Mouse (Mus musculus) CH12.LX (cell line): ENCODE results near the gene Rras. TPM values are rescaled to one million over a fixed set of nuclear protein-coding genes. Genes with fewer than 3 reads are reported as not detected.

Experiments
- DNase-seq: peaks from one replicate; pipeline ENCODE4 v3.0.0-alpha.2; 2013; ENCODE audit errors: extremely low read depth
- H3K27ac ChIP-seq: 2 replicates; pipeline ENCODE4 v1.5.1; 2012; ENCODE audit warnings: low read depth, mild to moderate bottlenecking, control low read depth, moderate library complexity; ENCODE audit not compliant: insufficient read depth
- H3K27me3 ChIP-seq: replicated peaks from 2 replicates; pipeline ENCODE3; 2012; ENCODE audit warnings: inconsistent platforms
- H3K36me3 ChIP-seq, 2 experiments: replicated peaks in 1 of 2; 2 replicates each; pipeline versions ENCODE3 to v1.6.1; 2012; ENCODE audit warnings: inconsistent platforms in 1 of 2, low read length in 1 of 2, mild to moderate bottlenecking in 1 of 2, mixed read lengths in 1 of 2, moderate library complexity in 1 of 2; ENCODE audit not compliant: control insufficient read depth in 1 of 2, insufficient read depth in 1 of 2
- H3K4me1 ChIP-seq, 2 experiments: 2 replicates each; pipeline ENCODE4 v1.6.1; 2012; ENCODE audit warnings: inconsistent platforms in 1 of 2, moderate library complexity in 1 of 2; ENCODE audit not compliant: insufficient read depth in 2 of 2, control insufficient read depth in 1 of 2
- H3K4me2 ChIP-seq: 2 replicates; pipeline ENCODE4 v1.6.1; 2012; ENCODE audit warnings: low read depth, mild to moderate bottlenecking, control low read depth; ENCODE audit not compliant: poor library complexity, insufficient read depth, severe bottlenecking
- H3K4me3 ChIP-seq, 3 experiments: fragments of 150-350 bp in 1 of 3; sonication (generic) in 1 of 3; replicated peaks in 1 of 3; 2 replicates each; pipeline versions ENCODE3 to v1.5.1; 2011 to 2012; ENCODE audit warnings: low read depth in 2 of 3, low read length in 2 of 3, mild to moderate bottlenecking in 2 of 3, moderate library complexity in 2 of 3, control low read depth in 1 of 3, improper control_type of control experiment in 1 of 3, inconsistent platforms in 1 of 3, mixed read lengths in 1 of 3; ENCODE audit not compliant: poor library complexity in 1 of 3
- H3K79me2 ChIP-seq: replicated peaks from 2 replicates; pipeline ENCODE4 v1.6.1; 2012; ENCODE audit warnings: mild to moderate bottlenecking, moderate library complexity; ENCODE audit not compliant: control insufficient read depth, poor library complexity, insufficient read depth, severe bottlenecking; ENCODE audit errors: extremely low read depth
- H3K9ac ChIP-seq: 2 replicates; pipeline ENCODE4 v1.6.1; 2012; ENCODE audit warnings: low read depth, mild to moderate bottlenecking, control low read depth, moderate library complexity; ENCODE audit not compliant: insufficient read depth
- H3K9me3 ChIP-seq: replicated peaks from 2 replicates; pipeline ENCODE3; 2012; ENCODE audit warnings: low read length, inconsistent platforms, mixed read lengths
- BHLHE40 ChIP-seq: IDR thresholded peaks from 2 replicates; pipeline ENCODE4 v1.6.1; 2011; ENCODE audit warnings: mild to moderate bottlenecking, low read depth, low read length, improper control_type of control experiment
- CHD1 ChIP-seq: IDR thresholded peaks from 2 replicates; pipeline ENCODE4 v1.6.1; 2012; ENCODE audit warnings: low read depth, low read length, improper control_type of control experiment, inconsistent platforms
- CTCF ChIP-seq, 2 experiments: IDR thresholded peaks in 1 of 2; conservative IDR thresholded peaks in 1 of 2; 2 replicates each; pipeline ENCODE4 v1.5.1; 2011 to 2012; ENCODE audit warnings: low read depth in 2 of 2, low read length in 2 of 2, improper control_type of control experiment in 1 of 2, inconsistent platforms in 1 of 2, mild to moderate bottlenecking in 1 of 2, moderate library complexity in 1 of 2
- ELF1 ChIP-seq: IDR thresholded peaks from 2 replicates; pipeline ENCODE4 v1.6.1; 2014; ENCODE audit warnings: low read depth, mild to moderate bottlenecking, inconsistent platforms, low read length, improper control_type of control experiment
- EP300 ChIP-seq: IDR thresholded peaks from 2 replicates; pipeline ENCODE4 v1.6.1; 2011; ENCODE audit warnings: low read length, improper control_type of control experiment
- HCFC1 ChIP-seq: IDR thresholded peaks from 2 replicates; pipeline ENCODE4 v1.6.1; 2012; ENCODE audit warnings: low read depth, mild to moderate bottlenecking, inconsistent platforms, low read length, improper control_type of control experiment
- IRF4 ChIP-seq: IDR thresholded peaks from 2 replicates; pipeline ENCODE4 v1.6.1; 2014; ENCODE audit warnings: low read depth, mild to moderate bottlenecking, inconsistent platforms, low read length, improper control_type of control experiment
- JUN ChIP-seq: IDR thresholded peaks from 2 replicates; pipeline ENCODE4 v1.6.1; 2011; ENCODE audit warnings: low read depth, mild to moderate bottlenecking, low read length, improper control_type of control experiment, moderate library complexity; ENCODE audit not compliant: insufficient read depth
- JUND ChIP-seq: conservative IDR thresholded peaks from 2 replicates; pipeline ENCODE4 v1.6.1; 2011; ENCODE audit warnings: low read depth, low read length, improper control_type of control experiment
- KAT2A ChIP-seq: IDR thresholded peaks from 2 replicates; pipeline ENCODE4 v1.6.1; 2012; ENCODE audit warnings: low read length, improper control_type of control experiment, inconsistent platforms; ENCODE audit not compliant: insufficient replicate concordance
- MAX ChIP-seq: IDR thresholded peaks from 2 replicates; pipeline ENCODE4 v1.6.1; 2011; ENCODE audit warnings: low read length, improper control_type of control experiment
- MAZ ChIP-seq: IDR thresholded peaks from 2 replicates; pipeline ENCODE4 v1.6.1; 2012; ENCODE audit warnings: low read depth, mild to moderate bottlenecking, inconsistent platforms, low read length, improper control_type of control experiment, moderate library complexity
- MEF2A ChIP-seq: IDR thresholded peaks from 2 replicates; pipeline ENCODE4 v1.6.1; 2014; ENCODE audit warnings: low read depth, mild to moderate bottlenecking, inconsistent platforms, low read length, improper control_type of control experiment, borderline replicate concordance
- MXI1 ChIP-seq: IDR thresholded peaks from 2 replicates; pipeline ENCODE4 v1.6.1; 2011; ENCODE audit warnings: mild to moderate bottlenecking, low read depth, low read length, improper control_type of control experiment
- MYC ChIP-seq: IDR thresholded peaks from 2 replicates; pipeline ENCODE4 v1.6.1; 2011; ENCODE audit warnings: low read depth, mild to moderate bottlenecking, improper control_type of control experiment, low read length
- NELFE ChIP-seq: IDR thresholded peaks from 2 replicates; pipeline ENCODE4 v1.6.1; 2011; ENCODE audit warnings: low read depth, low read length, improper control_type of control experiment
- NRF1 ChIP-seq: IDR thresholded peaks from 2 replicates; pipeline ENCODE4 v1.6.1; 2014; ENCODE audit warnings: low read depth, mild to moderate bottlenecking, inconsistent platforms, low read length, improper control_type of control experiment, moderate library complexity
- PAX5 ChIP-seq: IDR thresholded peaks from 2 replicates; pipeline ENCODE4 v1.6.1; 2012; ENCODE audit warnings: low read length, inconsistent platforms, mixed read lengths
- POLR2AphosphoS2 ChIP-seq: IDR thresholded peaks from 2 replicates; pipeline ENCODE4 v1.6.1; 2011; ENCODE audit warnings: low read depth, low read length, improper control_type of control experiment
- RAD21 ChIP-seq: IDR thresholded peaks from 2 replicates; pipeline ENCODE4 v1.6.1; 2011; ENCODE audit warnings: low read depth, mild to moderate bottlenecking, low read length, improper control_type of control experiment, moderate library complexity
- SIN3A ChIP-seq: IDR thresholded peaks from 2 replicates; pipeline ENCODE4 v1.6.1; 2012; ENCODE audit warnings: low read length, improper control_type of control experiment, inconsistent platforms
- SMC3 ChIP-seq: IDR thresholded peaks from 2 replicates; pipeline ENCODE4 v1.6.1; 2011; ENCODE audit warnings: low read depth, low read length, improper control_type of control experiment
- TBP ChIP-seq: conservative IDR thresholded peaks from 2 replicates; pipeline ENCODE4 v1.6.1; 2011; ENCODE audit warnings: low read depth, low read length, improper control_type of control experiment
- TCF12 ChIP-seq: IDR thresholded peaks from 2 replicates; pipeline ENCODE4 v1.6.1; 2014; ENCODE audit warnings: low read depth, mild to moderate bottlenecking, inconsistent platforms, low read length, improper control_type of control experiment
- UBTF ChIP-seq: IDR thresholded peaks from 2 replicates; pipeline ENCODE4 v1.6.1; 2012; ENCODE audit warnings: low read depth, mild to moderate bottlenecking, inconsistent platforms, low read length, improper control_type of control experiment, moderate library complexity
- USF1 ChIP-seq: IDR thresholded peaks from 2 replicates; pipeline ENCODE4 v1.6.1; 2014; ENCODE audit warnings: low read depth, mild to moderate bottlenecking, inconsistent platforms, low read length, improper control_type of control experiment
- ZKSCAN1 ChIP-seq: IDR thresholded peaks from 2 replicates; pipeline ENCODE4 v1.6.1; 2012; ENCODE audit warnings: low read depth, inconsistent platforms, low read length, improper control_type of control experiment, borderline replicate concordance
- ZMIZ1 ChIP-seq: IDR thresholded peaks from 2 replicates; pipeline ENCODE4 v1.6.1; 2012; ENCODE audit warnings: low read depth, mild to moderate bottlenecking, inconsistent platforms, low read length, improper control_type of control experiment
- dilution Hi-C: fragments of 300-500 bp; cut with MboI; formaldehyde crosslinking; loops from 2 replicates; pipeline ENCODE4 v1.14.3; 2020; ENCODE audit warnings: low sequenced_read_pairs; ENCODE audit not compliant: extremely low pct_unique_long_range_greater_than_20kb, extremely low pct_ligation_motif_present
- in situ Hi-C: fragments of 300-500 bp; cut with MboI; formaldehyde crosslinking; loops from 3 replicates; pipeline ENCODE4 v1.14.3; 2019; ENCODE audit warnings: low sequenced_read_pairs, low pct_ligation_motif_present, low pct_unique_long_range_greater_than_20kb, mixed read lengths
- polyA plus RNA-seq: library from polyadenylated mRNA; unstranded; fragments of >175 nt; gene quantifications from 2 replicates; pipeline ENCODE4 v1.2.1, GENCODE M21; 2012; ENCODE audit warnings: low read depth; ENCODE audit not compliant: insufficient read length
- total RNA-seq, 2 experiments: library from RNA; depleted of rRNA; stranded (reverse); fragments of 300-350 nt in 1 of 2; fragments of >200 nt in 1 of 2; gene quantifications; 2 replicates each; pipeline ENCODE4 v1.2.3; 2012 to 2014

Rras gene
- total and polyA plus RNA-seq, 3 experiments: 7.2 to 19.8 (median 10.6) TPM

GRCm38 (mm10) chr7:45012011-45012410 lies 5.8 kb upstream of the Rras start:
- dilution Hi-C loops: no loop called here
- Histone ChIP-seq H3K9me3 (no peaks in the 10 kb centered on the region), H3K36me3 (peaks cover 62 to 69% of the 10 kb centered on the region in 2 experiments), H3K4me3 (no peak overlapping the region), H3K27me3 (no peaks in the 10 kb centered on the region), H3K4me1 (peaks cover 0 to 18% of the 10 kb centered on the region in 2 experiments; a peak in 2 of 4 replicates), H3K9ac (no peak overlapping the region), H3K4me2 (no peak overlapping the region), H3K79me2 (peaks cover 18% of the 10 kb centered on the region), H3K27ac (no peak overlapping the region)
- DNase-seq: no peak
- in situ Hi-C loops: no loop called here
- TF ChIP-seq ELF1 (no peak), NRF1 (no peak), SIN3A (no peak), IRF4 (no peak), MAZ (no peak), ZMIZ1 (no peak), HCFC1 (no peak), MEF2A (no peak), EP300 (no peak), USF1 (no peak), RAD21 (no peak), JUN (no peak), MAX (no peak), CHD1 (no peak), ZKSCAN1 (no peak), NELFE (no peak), CTCF (conservative IDR thresholded peaks at IDR 0.05 in 1 of 2, IDR thresholded peaks at IDR 0.05 in 1 of 2; ENCODE audit: low read depth in 2 of 2, low read length in 2 of 2) (no peak), SMC3 (no peak)

GRCm38 (mm10) chr7:45012824-45013223 lies 4.9 kb upstream of the Rras start:
- no peak overlapping the region for H3K9ac ChIP-seq
- TF ChIP-seq MAX (no peak), POLR2AphosphoS2 (no peak), IRF4 (no peak), PAX5 (no peak), CTCF (conservative IDR thresholded peaks at IDR 0.05 in 1 of 2, IDR thresholded peaks at IDR 0.05 in 1 of 2; ENCODE audit: low read depth in 2 of 2, low read length in 2 of 2) (no peak), ELF1 (no peak), UBTF (no peak), KAT2A (no peak), BHLHE40 (no peak), MXI1 (no peak), TCF12 (no peak), MYC (no peak), TBP (no peak), NRF1 (no peak), SMC3 (no peak), JUND (no peak)
- peaks cover 18% of the 10 kb centered on the region for H3K79me2 ChIP-seq
- no peaks in the 10 kb centered on the region for H3K27me3 ChIP-seq
- dilution Hi-C loops: no loop called here
- DNase-seq: no peak
- no peaks in the 10 kb centered on the region for H3K9me3 ChIP-seq
- no peak overlapping the region for H3K4me2 ChIP-seq
- no peak overlapping the region for H3K4me3 ChIP-seq
- in situ Hi-C loops: no loop called here
- no peak overlapping the region for H3K27ac ChIP-seq
- H3K36me3 ChIP-seq: peaks cover 53 to 61% of the 10 kb centered on the region in 2 experiments
- peaks cover 0 to 18% of the 10 kb centered on the region in 2 experiments; a peak in 2 of 4 replicates for H3K4me1 ChIP-seq
